Mouse (Mus musculus) hindbrain, embryonic 11.5 days (tissue): ENCODE results near the gene Uqcc1. TPM values are rescaled to one million over a fixed set of nuclear protein-coding genes. Genes with fewer than 3 reads are reported as not detected.
A peak's percentile ranks its signal among the peaks of the same experiment; 100 is the strongest.

Experiments used
- ATAC-seq: fragments of 200-750 bp; cut with Nextera tagmentation; 2 replicates; pipeline ENCODE4 v1.8.0; 2017; ENCODE audit warnings: mild to moderate bottlenecking, moderate TSS enrichment, moderate library complexity; ENCODE audit not compliant: low FRiP score
- DNase-seq: peaks from one replicate; pipeline ENCODE4 v3.0.0-alpha.2; 2015; ENCODE audit warnings: low spot score
- H3K27ac ChIP-seq: fragments of 300-500 bp; sonication (generic); 2 replicates; pipeline ENCODE4 v1.5.1; 2014; ENCODE audit warnings: mild to moderate bottlenecking, low read depth, low read length
- H3K27me3 ChIP-seq: fragments of 300-500 bp; sonication (generic); 2 replicates; pipeline ENCODE4 v1.6.1; 2014; ENCODE audit warnings: mild to moderate bottlenecking, low read length, moderate library complexity, mixed read lengths; ENCODE audit not compliant: control insufficient read depth, insufficient read depth
- H3K36me3 ChIP-seq: fragments of 300-500 bp; sonication (generic); 2 replicates; pipeline ENCODE4 v1.6.1; 2014; ENCODE audit warnings: mild to moderate bottlenecking, low read length, moderate library complexity, mixed read lengths; ENCODE audit not compliant: control insufficient read depth, insufficient read depth
- H3K4me1 ChIP-seq: fragments of 300-500 bp; sonication (generic); replicated peaks from 2 replicates; pipeline ENCODE4 v1.6.1; 2014; ENCODE audit warnings: low read length, mixed read lengths; ENCODE audit not compliant: control insufficient read depth, insufficient read depth
- H3K4me2 ChIP-seq: fragments of 300-500 bp; sonication (generic); replicated peaks from 2 replicates; pipeline ENCODE4 v1.6.1; 2014; ENCODE audit warnings: mild to moderate bottlenecking, low read depth, low read length
- H3K4me3 ChIP-seq: fragments of 300-500 bp; sonication (generic); 2 replicates; pipeline ENCODE4 v1.5.1; 2014; ENCODE audit warnings: low read depth, low read length
- H3K9ac ChIP-seq: fragments of 300-500 bp; sonication (generic); 2 replicates; pipeline ENCODE4 v1.6.1; 2014; ENCODE audit warnings: low read depth, low read length
- H3K9me3 ChIP-seq: fragments of 300-500 bp; sonication (generic); 2 replicates; pipeline ENCODE4 v1.6.1; 2016; ENCODE audit warnings: low read length; ENCODE audit not compliant: control insufficient read depth
- WGBS: fragments of 180-500 bp; shearing (Covaris S2); extraction: QIAGEN DNeasy Blood & Tissue Kit; methylation state at CpG from one replicate; pipeline ENCODE4 v1.1.7; 2014; 5-methylcytosine and 5-hydroxymethylcytosine counted together
- polyA plus RNA-seq: library from polyadenylated mRNA; unstranded; fragments of >200 nt; fragmentation: Nextera tagmentation; extraction: Ambion mirVana; gene quantifications from 2 replicates; pipeline ENCODE4 v1.2.1, GENCODE M21; 2014

Gene Uqcc1
- polyA plus RNA-seq, 1 experiment from 2014 or later, result 69.6 TPM

DNA sequence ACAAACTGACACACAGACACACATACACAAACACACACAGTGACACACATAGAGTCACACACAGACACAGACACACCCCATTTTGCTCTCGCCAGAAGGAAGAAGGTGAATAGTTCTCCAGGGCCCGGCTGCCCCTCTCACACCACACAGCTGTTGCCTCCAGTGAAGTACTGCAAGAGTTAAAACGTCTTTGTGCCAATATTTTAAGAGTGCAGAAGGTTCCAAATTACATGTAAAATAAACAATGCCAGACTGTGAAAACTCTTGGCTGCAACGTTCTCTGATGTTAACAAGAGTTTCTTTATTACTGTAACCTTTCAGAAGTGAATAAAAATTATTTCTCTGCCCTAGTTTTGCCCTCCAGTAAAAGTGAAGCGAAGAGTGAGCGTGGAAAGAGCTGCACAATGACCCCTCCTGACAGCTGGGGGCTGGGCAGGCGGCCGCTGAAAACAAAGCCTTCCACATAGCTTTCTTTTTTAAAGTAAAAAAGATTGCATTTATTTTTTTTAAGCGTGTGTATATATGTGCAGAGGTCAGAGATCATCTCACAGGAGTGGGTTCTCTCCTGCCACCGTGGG lies 57.1 kb downstream of the Uqcc1 start:
- Histone ChIP-seq H3K9me3 (no peaks in the 10 kb centered on the region), H3K27ac (no peak overlapping the region; the same call in 1 of the 2 replicates), H3K4me2 (no peak overlapping the region), H3K4me1 (no peaks in the 10 kb centered on the region), H3K9ac (no peak overlapping the region), H3K4me3 (no peak overlapping the region), H3K36me3 (0 out of 2 replicates have a peak, but pooled peaks cover 2% of the 10 kb centered on the region), H3K27me3 (no peaks in the 10 kb centered on the region)
- ATAC-seq, result no peak
- DNase-seq, result no peak
- WGBS, result 68% methylated on average over 10 of the region's 10 CpGs

DNA sequence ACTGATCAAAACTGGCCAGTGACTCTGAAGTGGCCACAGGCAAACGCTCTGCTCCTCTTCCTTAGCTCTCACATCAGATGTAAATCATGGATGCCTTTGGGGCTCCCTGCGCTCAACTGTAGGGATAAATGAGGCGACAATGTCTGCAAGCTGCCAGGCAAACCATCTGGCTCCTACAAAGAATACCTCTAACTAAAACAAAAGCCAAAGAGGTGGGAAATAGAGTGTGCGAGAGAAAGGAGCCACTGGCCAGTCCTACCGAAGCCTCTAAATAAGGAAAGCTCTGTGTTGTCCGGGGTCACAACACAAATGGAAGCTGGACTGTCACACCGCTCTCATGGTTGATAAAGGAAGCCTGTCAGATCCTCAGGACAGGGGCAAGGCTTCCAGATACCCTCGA lies 57.6 kb downstream of the Uqcc1 start:
- Histone ChIP-seq H3K27ac (peak overlapping the region; percentile 52), H3K36me3 (0 out of 2 replicates have a peak, but pooled peaks cover 2% of the 10 kb centered on the region), H3K4me2 (no peak overlapping the region), H3K27me3 (no peaks in the 10 kb centered on the region), H3K9me3 (no peaks in the 10 kb centered on the region), H3K4me1 (no peaks in the 10 kb centered on the region), H3K4me3 (no peak overlapping the region), H3K9ac (no peak overlapping the region)
- no peak for DNase-seq
- ATAC-seq, result no peak
- WGBS, result 80% methylated on average over 8 of the region's 8 CpGs

DNA sequence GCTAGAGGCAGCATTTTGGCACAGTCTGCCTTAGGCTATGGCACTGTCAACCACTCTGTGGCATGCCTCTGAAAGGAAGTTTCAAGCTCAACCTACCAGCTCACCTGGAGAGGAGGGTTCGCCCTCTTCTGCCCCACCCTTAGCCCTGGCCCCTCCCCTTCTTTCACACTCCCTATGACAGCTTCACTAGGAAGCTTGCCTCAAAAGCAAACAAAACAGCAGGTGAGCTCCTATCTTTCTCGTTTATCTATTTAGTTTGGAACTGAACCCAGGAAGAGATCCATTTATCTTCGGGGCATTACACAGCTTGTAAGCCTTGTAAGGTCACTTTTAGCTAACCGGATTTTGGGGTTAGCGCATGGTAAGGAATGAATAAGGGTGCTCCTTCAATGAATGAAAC lies 60.3 kb downstream of the Uqcc1 start:
- WGBS, result 82% methylated on average over 5 of the region's 5 CpGs
- Histone ChIP-seq H3K27me3 (no peaks in the 10 kb centered on the region), H3K36me3 (no peaks in the 10 kb centered on the region), H3K4me1 (no peaks in the 10 kb centered on the region), H3K27ac (no peak overlapping the region), H3K9me3 (no peaks in the 10 kb centered on the region), H3K4me3 (no peak overlapping the region), H3K9ac (no peak overlapping the region), H3K4me2 (no peak overlapping the region)
- DNase-seq (no peak), ATAC-seq (no peak)

DNA sequence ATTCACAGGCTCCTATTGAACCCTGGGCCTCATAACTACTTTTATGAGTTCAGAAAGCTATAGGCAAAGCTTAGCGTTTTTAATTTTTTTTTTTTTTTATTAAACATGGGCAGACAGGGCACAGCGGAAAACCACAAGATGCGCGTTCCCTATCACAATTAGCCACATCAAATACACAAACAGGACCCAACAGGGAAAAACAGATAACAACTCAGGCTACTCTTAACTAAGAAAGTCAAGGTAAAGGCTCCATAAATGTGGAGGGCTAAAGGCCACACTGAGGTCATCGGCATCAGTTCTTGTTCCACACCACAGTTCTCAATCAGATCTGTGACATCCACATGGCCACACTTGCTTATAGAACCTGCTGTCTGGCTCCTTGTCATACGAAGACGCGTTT lies 61.8 kb downstream of the Uqcc1 start:
- Histone ChIP-seq H3K27me3 (no peaks in the 10 kb centered on the region), H3K4me2 (no peak overlapping the region), H3K9ac (no peak overlapping the region), H3K9me3 (no peaks in the 10 kb centered on the region), H3K4me3 (no peak overlapping the region), H3K4me1 (no peaks in the 10 kb centered on the region), H3K27ac (no peak overlapping the region), H3K36me3 (no peaks in the 10 kb centered on the region)
- 97% methylated on average over 8 of the region's 8 CpGs for WGBS
- ATAC-seq, result no peak
- no peak for DNase-seq

DNA sequence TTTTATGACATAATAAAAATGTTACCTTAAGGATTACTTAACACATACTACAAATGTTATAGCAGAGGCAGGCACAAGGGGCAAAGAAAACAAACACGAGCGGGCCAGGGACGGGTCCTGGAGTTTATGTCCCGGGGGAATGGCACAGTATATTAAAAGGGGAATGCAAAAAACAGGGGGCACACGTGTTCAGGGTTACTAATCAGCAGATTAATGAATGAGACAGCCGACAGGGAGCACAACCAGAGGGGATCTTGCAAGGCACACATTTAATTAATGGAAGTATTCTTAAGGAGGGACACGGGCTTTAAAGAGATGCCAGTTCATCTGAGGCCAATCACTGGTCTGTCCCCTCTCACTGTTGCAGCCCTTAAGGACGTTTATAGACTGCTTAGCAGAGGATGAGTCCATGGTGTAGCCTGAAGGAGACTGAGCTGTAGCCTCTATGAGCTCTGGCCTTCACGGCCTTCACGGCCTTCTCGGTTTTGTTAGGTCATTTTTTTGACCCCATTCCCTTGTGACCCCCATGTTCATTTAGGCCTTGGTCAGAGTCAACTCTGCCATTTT lies 66.7 kb downstream of the Uqcc1 start:
- no peak overlapping the region for H3K4me3 ChIP-seq
- peak; percentile 32 for DNase-seq
- H3K9me3 ChIP-seq, result no peaks in the 10 kb centered on the region
- H3K4me2 ChIP-seq, result no peak overlapping the region
- 0 out of 2 replicates have a peak overlapping the region, but pooled peaks have one; percentile 39 for H3K27ac ChIP-seq
- no peak overlapping the region for H3K9ac ChIP-seq
- H3K4me1 ChIP-seq, result no peaks in the 10 kb centered on the region
- 53% methylated on average over 11 of the region's 11 CpGs for WGBS
- ATAC-seq, result peak; percentile 56; the same call in 1 of the 2 replicates
- no peaks in the 10 kb centered on the region for H3K27me3 ChIP-seq
- H3K36me3 ChIP-seq, result no peaks in the 10 kb centered on the region

DNA sequence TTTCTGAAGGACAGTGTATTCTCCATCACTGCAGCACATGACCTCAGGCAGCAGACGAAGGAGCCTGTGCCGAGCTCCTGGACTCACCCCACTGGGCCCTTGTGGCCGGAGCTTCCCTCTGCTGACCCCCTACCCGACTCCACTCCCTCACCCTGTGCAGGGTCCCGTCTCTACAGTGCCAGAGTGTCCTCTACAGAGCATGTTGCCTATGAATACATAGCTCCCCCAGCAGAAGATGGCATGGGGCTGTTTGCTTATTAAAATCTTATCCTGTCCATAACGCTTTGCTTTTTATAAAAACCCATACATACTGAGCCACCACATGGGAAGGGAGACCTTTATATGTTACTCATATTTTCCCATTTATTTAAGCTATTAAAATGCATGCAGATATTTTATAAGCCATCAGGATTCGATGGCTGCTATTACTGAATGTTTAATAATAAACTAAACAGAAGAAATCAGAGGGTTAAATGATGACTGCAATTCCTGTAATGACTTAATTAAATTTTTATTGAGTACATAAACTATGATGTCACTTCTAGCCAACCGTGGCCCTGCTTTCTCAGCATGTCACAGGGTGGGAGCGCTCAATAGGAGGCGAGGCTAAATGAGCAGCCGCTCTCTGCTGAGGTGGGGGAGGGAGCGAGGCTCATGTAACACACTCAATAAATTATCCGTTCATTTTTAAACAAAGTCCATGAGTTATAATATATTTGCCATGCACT lies 67.4 kb downstream of the Uqcc1 start:
- no peak overlapping the region for H3K4me3 ChIP-seq
- peak overlapping the region; percentile 24; the same call in 1 of the 2 replicates for H3K27ac ChIP-seq
- WGBS, result 71% methylated on average over 13 of the region's 13 CpGs
- peak; percentile 86 for ATAC-seq
- no peaks in the 10 kb centered on the region for H3K27me3 ChIP-seq
- H3K36me3 ChIP-seq, result no peaks in the 10 kb centered on the region
- DNase-seq, result peak; percentile 24
- no peaks in the 10 kb centered on the region for H3K9me3 ChIP-seq
- H3K9ac ChIP-seq, result no peak overlapping the region
- H3K4me1 ChIP-seq, result no peaks in the 10 kb centered on the region
- no peak overlapping the region for H3K4me2 ChIP-seq

DNA sequence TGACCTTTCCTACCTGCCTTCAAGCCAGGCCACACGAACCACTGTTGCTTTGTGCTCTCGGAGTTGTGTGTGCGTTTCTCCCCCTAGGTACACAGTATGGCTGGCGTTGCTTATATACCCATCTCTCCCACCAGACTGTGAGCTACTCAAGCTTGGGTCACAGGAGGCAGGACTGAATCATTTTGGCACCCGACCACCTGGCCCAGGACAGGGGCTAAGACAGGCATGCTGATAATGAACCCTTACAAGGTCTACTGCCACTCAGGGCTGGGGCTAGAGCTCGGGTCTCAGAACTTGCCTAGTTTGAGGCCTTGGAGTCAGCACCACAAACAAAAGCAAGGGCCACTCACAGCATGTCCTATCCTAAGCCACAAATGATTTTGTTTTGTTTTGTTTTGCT lies 68.5 kb downstream of the Uqcc1 start:
- WGBS, result 97% methylated on average over 6 of the region's 6 CpGs
- H3K4me1 ChIP-seq, result no peaks in the 10 kb centered on the region
- H3K27me3 ChIP-seq, result no peaks in the 10 kb centered on the region
- ATAC-seq (no peak), DNase-seq (no peak)
- H3K9me3 ChIP-seq, result no peaks in the 10 kb centered on the region
- H3K27ac ChIP-seq, result no peak overlapping the region
- no peaks in the 10 kb centered on the region for H3K36me3 ChIP-seq
- no peak overlapping the region for H3K4me3 ChIP-seq
- no peak overlapping the region for H3K9ac ChIP-seq
- no peak overlapping the region for H3K4me2 ChIP-seq

DNA sequence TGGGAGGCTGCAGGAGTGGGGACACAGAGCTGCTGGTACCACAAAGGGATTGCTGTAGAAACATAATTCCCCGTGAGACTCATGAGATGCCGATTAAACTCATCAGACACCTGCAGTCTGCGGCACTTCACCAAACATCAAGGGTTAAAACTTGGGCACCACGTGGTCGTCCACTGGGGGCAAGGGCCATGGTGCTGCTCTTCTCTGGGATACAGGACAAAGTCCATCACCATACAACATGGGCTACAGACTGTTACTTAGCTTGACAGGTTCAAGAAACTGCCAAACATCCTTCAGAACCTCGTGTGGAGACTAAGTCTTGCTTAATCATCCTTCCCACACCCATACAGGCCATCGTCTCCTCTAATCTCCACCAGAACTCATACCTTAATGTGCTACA lies 70.0 kb downstream of the Uqcc1 start:
- no peaks in the 10 kb centered on the region for H3K4me1 ChIP-seq
- no peak overlapping the region for H3K9ac ChIP-seq
- WGBS, result 90% methylated on average over 7 of the region's 7 CpGs
- no peaks in the 10 kb centered on the region for H3K36me3 ChIP-seq
- H3K9me3 ChIP-seq, result no peaks in the 10 kb centered on the region
- ATAC-seq (no peak), DNase-seq (no peak)
- H3K4me3 ChIP-seq, result no peak overlapping the region
- no peaks in the 10 kb centered on the region for H3K27me3 ChIP-seq
- no peak overlapping the region for H3K4me2 ChIP-seq
- H3K27ac ChIP-seq, result no peak overlapping the region

DNA sequence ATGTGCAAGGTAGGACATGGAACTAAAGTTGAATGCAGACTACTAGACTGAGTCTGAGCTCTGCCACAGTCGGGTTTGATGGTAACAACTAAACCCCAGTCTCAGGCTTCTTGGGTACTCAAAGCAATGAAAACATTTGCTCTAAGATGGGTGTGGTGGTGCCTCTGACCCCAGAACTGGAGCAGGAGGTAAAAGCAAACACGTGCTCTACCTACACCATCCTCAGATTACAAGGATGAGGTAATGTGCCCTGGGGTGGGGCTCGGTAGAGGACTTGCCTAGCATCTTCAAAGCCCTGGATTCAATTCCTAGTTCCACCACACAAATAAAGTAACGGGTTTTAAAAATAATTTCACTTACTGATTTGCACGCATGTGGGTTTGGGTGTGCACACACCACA lies 77.6 kb downstream of the Uqcc1 start:
- 88% methylated on average over 5 of the region's 5 CpGs for WGBS
- no peak overlapping the region for H3K27ac ChIP-seq
- DNase-seq (no peak), ATAC-seq (no peak)
- no peaks in the 10 kb centered on the region for H3K27me3 ChIP-seq
- H3K4me2 ChIP-seq, result no peak overlapping the region
- no peaks in the 10 kb centered on the region for H3K9me3 ChIP-seq
- no peaks in the 10 kb centered on the region for H3K36me3 ChIP-seq
- H3K4me3 ChIP-seq, result no peak overlapping the region
- H3K4me1 ChIP-seq, result no peaks in the 10 kb centered on the region
- no peak overlapping the region for H3K9ac ChIP-seq
